Mouse (Mus musculus): Measurements from ENCODE around the gene Galnt10. TPM values are rescaled to one million over a fixed set of nuclear protein-coding genes. Genes with fewer than 3 reads are reported as not detected.

Galnt10 gene
- polyA plus RNA-seq, 1 experiment from 2014 or later: 18.6 TPM

DNA sequence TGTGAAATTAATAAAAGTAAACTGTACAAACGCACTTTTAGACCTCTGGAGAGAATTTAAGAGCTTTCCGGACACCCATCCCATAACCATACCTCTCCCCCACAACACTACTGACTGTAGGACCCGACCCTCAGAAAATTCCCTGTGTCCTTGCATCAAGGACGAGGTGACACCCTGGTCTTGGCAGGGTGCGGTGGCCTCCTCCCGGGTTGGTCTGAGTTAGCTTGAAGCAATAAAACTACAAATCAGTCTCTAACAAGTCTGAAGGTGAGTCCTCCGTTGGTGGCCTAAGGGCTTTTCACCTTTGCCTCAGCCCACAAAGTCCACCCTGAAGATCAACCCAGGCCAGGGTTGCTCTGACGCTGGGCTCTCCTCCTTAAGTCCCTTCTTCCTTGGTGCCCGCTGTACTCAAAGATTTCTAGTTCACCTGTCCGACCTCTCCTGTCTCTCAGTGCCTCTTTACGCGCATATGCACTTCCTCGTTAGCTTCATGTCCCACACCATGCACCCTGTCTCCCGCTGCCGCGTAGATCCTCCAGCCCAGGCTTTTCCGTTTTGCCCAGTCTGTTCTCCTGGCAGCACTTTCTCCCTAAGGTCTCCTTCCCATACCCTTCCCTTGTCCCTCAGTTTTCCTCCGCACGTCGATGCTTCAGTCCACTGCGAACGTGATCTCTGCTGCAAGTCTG is 155.2 kb downstream of the Galnt10 start:
- H3K27me3 ChIP-seq (ENCODE audit: poor library complexity, severe bottlenecking): no peaks in the 10 kb centered on the region
- H3K4me3 ChIP-seq: peak overlapping the region; percentile 95
- peak overlapping the region; percentile 91 for H3K27ac ChIP-seq
- H3K4me1 ChIP-seq: peaks cover 35% of the 10 kb centered on the region
- no peaks in the 10 kb centered on the region for H3K36me3 ChIP-seq (replicated peaks)
- H3K9me3 ChIP-seq: no peaks in the 10 kb centered on the region
- DNase-seq (ENCODE audit: extremely low spot score, low spot score): no peak
- 16% methylated on average over 22 of the region's 22 CpGs for WGBS

DNA sequence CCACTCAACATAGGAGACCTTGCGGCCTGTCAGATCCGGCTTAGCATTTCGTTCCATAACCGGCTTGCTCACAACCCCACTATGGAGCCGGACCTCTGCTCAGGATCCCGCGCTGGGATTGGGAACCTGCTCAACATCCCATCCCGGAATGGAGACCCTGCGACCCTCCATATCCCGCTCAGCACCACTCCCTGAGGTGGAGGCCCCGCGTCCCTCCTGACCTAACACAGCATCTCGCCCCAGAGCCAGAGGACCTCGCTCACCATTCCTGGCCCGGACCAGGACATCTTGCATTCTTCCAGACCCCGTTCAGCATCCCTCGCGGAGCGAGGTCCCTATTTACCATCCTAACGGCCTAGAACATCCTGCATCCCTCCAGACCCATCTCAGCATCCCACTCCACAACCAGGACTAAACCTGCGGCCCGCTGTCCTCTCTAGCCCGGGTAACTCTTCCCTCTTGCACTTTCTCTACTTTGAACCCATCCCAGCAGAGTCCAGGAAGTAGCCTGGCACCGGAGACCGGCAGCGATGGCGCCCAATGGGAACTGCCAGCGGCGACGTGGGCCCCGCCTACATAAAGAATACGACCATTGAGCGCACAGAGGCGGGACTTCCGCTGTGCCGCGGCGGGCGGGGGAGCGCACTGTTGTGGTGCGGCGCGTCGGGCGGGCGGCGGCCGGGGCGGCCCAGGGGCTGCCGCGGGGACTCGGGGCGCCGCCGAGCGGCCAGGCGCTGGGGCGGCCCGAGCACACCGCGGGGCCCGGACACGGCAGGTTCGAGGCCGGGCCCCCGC is 155.9 kb downstream of the Galnt10 start, which contains the start of gene Sap30l:
Sap30l (plus strand) TSS at position 667 of the 795 bp plus-strand sequence.
- peak; percentile 94 for DNase-seq (ENCODE audit: extremely low spot score, low spot score)
- H3K36me3 ChIP-seq (replicated peaks): peaks cover 3% of the 10 kb centered on the region
- H3K4me1 ChIP-seq: peaks cover 33% of the 10 kb centered on the region
- no peaks in the 10 kb centered on the region for H3K27me3 ChIP-seq (ENCODE audit: poor library complexity, severe bottlenecking)
- H3K9me3 ChIP-seq: no peaks in the 10 kb centered on the region
- under 1% methylated on average over 46 of the region's 66 CpGs for WGBS
- H3K4me3 ChIP-seq: peak within 1 kb of the TSS; percentile 95
- H3K27ac ChIP-seq: peak within 1 kb of the TSS; percentile 91

DNA sequence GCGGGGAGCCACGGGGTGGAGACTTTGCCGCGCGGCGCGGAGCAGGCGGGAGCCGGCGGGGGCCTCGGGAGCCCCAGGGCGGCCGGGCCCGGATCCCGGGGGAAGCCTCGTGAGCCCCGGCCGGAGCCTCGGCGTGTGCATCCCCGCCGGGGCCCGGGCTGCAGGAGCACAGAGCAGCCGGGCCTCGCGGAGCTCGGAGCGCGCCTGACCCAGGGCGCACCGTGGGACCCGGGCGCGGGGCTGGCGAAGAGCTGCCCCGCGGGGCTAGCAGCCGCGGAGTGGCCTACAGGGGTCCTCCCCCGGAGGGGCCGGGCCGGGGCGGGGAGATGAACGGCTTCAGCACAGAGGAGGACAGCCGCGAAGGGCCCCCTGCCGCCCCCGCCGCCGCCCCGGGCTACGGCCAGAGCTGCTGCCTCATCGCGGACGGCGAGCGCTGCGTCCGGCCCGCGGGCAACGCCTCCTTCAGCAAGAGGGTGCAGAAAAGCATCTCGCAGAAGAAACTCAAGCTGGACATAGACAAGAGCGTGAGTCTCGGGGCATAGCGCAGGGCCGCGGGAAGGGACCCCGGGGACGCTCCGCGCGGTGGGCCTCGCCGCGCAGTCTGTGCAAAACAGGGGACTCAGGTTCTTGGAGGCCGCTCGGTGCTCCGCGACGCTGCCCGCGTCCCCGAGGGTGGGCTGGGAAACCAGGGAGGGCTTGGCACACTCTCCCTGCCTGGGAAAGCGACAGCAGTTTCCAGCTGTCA is 156.7 kb downstream of the Galnt10 start:
- Histone ChIP-seq H3K4me3 (peak overlapping the region; percentile 95), H3K36me3 (replicated peaks) (peaks cover 11% of the 10 kb centered on the region), H3K9me3 (no peaks in the 10 kb centered on the region), H3K27ac (peak overlapping the region; percentile 91), H3K27me3 (ENCODE audit: poor library complexity, severe bottlenecking) (no peaks in the 10 kb centered on the region), H3K4me1 (peaks cover 33% of the 10 kb centered on the region)
- WGBS: under 1% methylated on average over 71 of the region's 85 CpGs
- peak; percentile 58 for DNase-seq (ENCODE audit: extremely low spot score, low spot score)

DNA sequence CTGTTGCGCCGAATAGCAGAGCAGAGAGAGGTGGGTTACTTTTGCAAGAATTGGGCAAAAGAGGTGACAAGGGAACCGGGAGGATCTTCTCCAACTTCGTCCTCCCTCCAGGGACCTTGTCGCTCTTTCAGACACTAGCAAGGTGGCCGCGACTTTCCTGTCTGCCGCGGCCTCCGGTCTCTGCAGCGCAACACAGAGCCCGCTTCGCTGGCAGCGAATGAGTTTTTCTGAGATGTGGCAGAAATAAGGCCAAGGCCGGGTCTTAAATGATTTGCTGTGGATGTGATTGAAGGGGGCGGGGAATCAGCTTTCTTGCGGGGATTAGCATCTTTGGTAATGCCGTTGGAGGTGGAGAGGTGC is 157.2 kb downstream of the Galnt10 start:
- peak; percentile 44 for DNase-seq (ENCODE audit: extremely low spot score, low spot score)
- Histone ChIP-seq H3K9me3 (no peaks in the 10 kb centered on the region), H3K36me3 (replicated peaks) (peaks cover 13% of the 10 kb centered on the region), H3K27ac (peak overlapping the region; percentile 91), H3K4me1 (peaks cover 33% of the 10 kb centered on the region), H3K27me3 (ENCODE audit: poor library complexity, severe bottlenecking) (no peaks in the 10 kb centered on the region), H3K4me3 (peak overlapping the region; percentile 95)
- WGBS: under 1% methylated on average over 18 of the region's 18 CpGs

DNA sequence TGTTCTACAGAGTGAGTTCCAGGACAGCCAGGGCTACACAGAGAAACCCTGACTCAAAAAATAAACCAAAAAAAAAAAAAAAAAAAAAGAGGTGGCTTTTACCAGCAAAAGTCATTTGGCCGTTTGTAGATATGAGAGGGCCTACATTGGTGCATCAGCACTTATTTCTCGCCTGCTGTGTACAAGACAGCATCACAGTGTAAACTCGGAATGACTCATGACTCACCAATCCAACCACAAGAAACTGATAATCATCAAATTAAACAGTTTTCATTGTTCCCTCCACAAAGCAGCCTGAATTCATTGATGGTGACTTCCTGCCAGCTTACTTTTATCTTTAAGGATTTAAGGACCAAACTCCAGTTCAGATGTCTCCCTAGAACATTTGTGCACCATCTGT is 159.8 kb downstream of the Galnt10 start:
- H3K27me3 ChIP-seq (ENCODE audit: poor library complexity, severe bottlenecking): no peaks in the 10 kb centered on the region
- no peak for DNase-seq (ENCODE audit: extremely low spot score, low spot score)
- no peaks in the 10 kb centered on the region for H3K9me3 ChIP-seq
- peaks cover 39% of the 10 kb centered on the region for H3K36me3 ChIP-seq (replicated peaks)
- no peak overlapping the region for H3K27ac ChIP-seq
- H3K4me1 ChIP-seq: peaks cover 31% of the 10 kb centered on the region
- H3K4me3 ChIP-seq: no peak overlapping the region
- WGBS: 90% methylated on average over 3 of the region's 3 CpGs

DNA sequence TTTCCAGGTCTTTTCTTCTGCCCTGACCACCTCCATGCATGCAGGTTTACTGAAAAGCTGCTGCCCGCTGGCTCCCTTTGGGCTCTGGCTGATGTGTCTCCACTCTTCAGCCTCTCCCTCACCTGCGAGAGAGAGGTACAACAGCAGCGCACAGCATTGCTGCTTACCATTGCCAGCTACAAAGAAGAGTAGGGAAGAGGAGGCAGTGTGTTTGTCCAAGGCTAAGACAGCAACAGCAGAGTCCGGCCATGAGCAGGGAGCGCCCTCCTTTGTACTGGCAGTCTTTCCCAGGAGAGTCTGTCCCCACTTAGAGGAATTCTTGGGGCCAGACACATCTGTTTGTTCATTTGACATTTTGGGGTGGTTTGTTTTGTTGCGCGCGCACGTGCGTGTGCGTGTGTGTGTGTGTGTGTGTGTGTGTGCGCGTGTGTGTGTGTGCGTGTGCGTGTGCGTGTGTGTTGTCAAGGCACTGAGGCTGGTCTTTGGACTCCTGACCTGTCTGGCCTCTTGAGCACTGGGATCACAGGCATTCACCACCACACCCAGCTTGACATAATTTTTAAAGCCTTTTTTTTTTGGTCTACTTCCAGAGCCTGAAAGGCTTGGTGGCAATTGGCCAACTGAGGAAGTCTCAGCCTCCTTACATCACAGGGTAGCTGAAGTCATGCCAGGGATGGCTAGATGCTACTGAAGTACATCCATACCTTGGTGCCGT is 163.9 kb downstream of the Galnt10 start:
- Histone ChIP-seq H3K27me3 (ENCODE audit: poor library complexity, severe bottlenecking) (no peaks in the 10 kb centered on the region), H3K4me1 (no peaks in the 10 kb centered on the region), H3K4me3 (no peak overlapping the region), H3K9me3 (no peaks in the 10 kb centered on the region), H3K27ac (no peak overlapping the region), H3K36me3 (replicated peaks) (peaks cover 71% of the 10 kb centered on the region)
- WGBS: 96% methylated on average over 17 of the region's 17 CpGs
- no peak for DNase-seq (ENCODE audit: extremely low spot score, low spot score)

DNA sequence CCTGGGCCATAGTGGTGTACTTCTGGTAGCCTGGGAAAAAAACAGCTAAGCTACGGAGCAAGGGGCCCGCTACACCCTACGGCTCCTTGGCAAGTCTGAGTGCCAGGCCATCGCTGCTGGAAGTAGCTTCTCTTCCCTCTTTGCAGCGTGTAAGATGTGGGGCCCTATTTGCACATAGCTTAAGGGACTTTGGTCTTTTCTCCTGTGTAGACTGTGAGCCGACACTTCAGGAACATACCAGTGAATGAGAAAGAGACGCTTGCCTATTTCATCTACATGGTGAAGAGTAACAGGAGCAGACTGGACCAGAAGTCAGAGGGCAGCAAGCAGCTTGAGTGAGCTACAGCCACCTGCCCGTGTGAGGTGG is 164.5 kb downstream of the Galnt10 start:
- H3K27ac ChIP-seq: no peak overlapping the region
- H3K36me3 ChIP-seq (replicated peaks): peaks cover 71% of the 10 kb centered on the region
- no peaks in the 10 kb centered on the region for H3K27me3 ChIP-seq (ENCODE audit: poor library complexity, severe bottlenecking)
- 95% methylated on average over 8 of the region's 8 CpGs for WGBS
- H3K4me1 ChIP-seq: no peaks in the 10 kb centered on the region
- no peaks in the 10 kb centered on the region for H3K9me3 ChIP-seq
- no peak for DNase-seq (ENCODE audit: extremely low spot score, low spot score)
- no peak overlapping the region for H3K4me3 ChIP-seq

DNA sequence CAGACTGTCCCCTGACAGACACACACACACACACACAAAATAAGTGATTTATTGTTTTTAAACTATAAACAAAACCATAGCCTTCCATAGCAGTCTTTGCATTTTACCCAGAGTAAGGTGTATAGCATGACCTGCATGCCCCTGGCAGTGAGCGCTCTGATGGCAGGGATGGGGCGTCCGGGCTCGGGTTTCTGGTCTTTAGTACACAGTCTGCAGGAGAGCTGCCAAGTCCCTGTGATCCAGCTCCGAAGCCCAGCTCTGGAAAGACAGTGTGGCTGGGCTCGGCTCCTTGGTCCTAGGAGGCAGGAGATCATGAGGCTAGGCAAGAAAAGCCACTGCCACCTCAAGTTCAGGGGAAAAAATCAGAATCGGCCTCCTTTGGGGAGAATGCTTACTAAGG is 165.8 kb downstream of the Galnt10 start:
- Histone ChIP-seq H3K9me3 (no peaks in the 10 kb centered on the region), H3K27me3 (ENCODE audit: poor library complexity, severe bottlenecking) (no peaks in the 10 kb centered on the region), H3K36me3 (replicated peaks) (peaks cover 72% of the 10 kb centered on the region), H3K4me1 (no peaks in the 10 kb centered on the region), H3K27ac (no peak overlapping the region), H3K4me3 (no peak overlapping the region)
- 91% methylated on average over 7 of the region's 7 CpGs for WGBS
- no peak for DNase-seq (ENCODE audit: extremely low spot score, low spot score)

DNA sequence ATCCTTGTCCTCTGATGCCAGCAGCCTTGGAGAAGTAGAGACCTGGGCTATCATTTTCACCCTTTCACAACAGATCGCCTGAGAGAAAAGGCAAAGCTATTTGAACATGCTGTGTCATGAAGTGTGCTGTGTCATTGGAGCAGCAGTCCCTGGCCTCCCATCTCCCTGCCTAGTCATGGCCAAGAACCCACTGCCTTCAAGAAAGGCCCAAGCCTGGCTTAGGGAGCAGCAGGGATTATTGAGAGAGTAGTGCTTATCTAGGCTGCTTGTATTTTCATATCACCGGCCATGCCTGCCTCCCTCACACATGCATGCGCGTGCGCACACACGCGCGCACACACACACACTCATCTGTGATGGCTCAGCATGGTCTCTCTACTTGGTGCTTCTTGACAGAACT is 167.0 kb downstream of the Galnt10 start:
- Histone ChIP-seq H3K27ac (no peak overlapping the region), H3K4me1 (no peaks in the 10 kb centered on the region), H3K36me3 (replicated peaks) (peaks cover 62% of the 10 kb centered on the region), H3K9me3 (no peaks in the 10 kb centered on the region), H3K4me3 (no peak overlapping the region), H3K27me3 (ENCODE audit: poor library complexity, severe bottlenecking) (no peaks in the 10 kb centered on the region)
- 96% methylated on average over 8 of the region's 8 CpGs for WGBS
- no peak for DNase-seq (ENCODE audit: extremely low spot score, low spot score)

DNA sequence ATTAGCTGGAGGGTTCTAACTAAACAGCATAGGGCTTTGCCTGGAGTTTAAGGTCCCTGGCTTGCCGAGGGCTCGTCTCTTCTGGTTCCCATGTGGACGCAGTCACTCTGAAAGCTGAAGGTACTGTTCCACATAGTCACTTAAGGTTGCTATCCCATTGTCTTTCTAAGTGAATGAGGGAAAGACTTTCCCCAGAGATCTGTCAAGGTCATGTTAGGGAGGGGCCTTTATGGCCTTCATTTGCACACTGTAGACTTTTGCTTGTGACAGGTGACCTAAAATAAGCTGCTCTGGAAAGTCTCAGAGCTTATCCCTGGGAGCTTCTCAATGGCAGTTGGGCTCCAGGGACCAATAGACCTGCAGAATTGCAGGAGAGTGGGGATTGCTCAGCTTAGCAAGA is 168.4 kb downstream of the Galnt10 start:
- H3K27me3 ChIP-seq (ENCODE audit: poor library complexity, severe bottlenecking): no peaks in the 10 kb centered on the region
- no peak overlapping the region for H3K27ac ChIP-seq
- WGBS: 89% methylated on average over 3 of the region's 3 CpGs
- H3K4me1 ChIP-seq: no peaks in the 10 kb centered on the region
- H3K4me3 ChIP-seq: no peak overlapping the region
- no peak for DNase-seq (ENCODE audit: extremely low spot score, low spot score)
- H3K9me3 ChIP-seq: no peaks in the 10 kb centered on the region
- peaks cover 49% of the 10 kb centered on the region for H3K36me3 ChIP-seq (replicated peaks)

DNA sequence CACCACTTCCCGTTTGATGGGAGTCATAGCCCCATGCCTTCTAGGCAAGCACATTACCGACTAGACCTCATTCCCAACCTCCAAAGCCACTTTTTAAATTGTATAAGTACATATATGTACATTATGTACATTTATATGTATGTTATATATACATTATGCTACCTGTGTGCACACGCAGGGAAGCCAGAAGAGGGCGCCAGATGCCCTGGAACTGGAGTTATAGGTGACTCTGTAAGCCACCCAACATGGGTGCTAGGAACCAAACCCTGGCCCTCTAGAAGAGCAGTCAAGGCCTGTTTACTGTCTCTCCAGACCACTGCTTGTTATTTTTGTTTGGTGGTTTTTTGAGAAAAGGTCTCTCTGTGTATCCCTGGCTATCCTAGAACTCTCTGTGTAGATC is 172.9 kb downstream of the Galnt10 start:
- Histone ChIP-seq H3K27me3 (ENCODE audit: poor library complexity, severe bottlenecking) (0 out of 2 replicates have a peak, but pooled peaks cover 5% of the 10 kb centered on the region), H3K4me1 (no peaks in the 10 kb centered on the region), H3K9me3 (no peaks in the 10 kb centered on the region), H3K27ac (no peak overlapping the region), H3K36me3 (replicated peaks) (peaks cover 6% of the 10 kb centered on the region; the same call in 1 of the 2 replicates), H3K4me3 (no peak overlapping the region)
- 83% methylated on average over 4 of the region's 4 CpGs for WGBS
- DNase-seq (ENCODE audit: extremely low spot score, low spot score): no peak

DNA sequence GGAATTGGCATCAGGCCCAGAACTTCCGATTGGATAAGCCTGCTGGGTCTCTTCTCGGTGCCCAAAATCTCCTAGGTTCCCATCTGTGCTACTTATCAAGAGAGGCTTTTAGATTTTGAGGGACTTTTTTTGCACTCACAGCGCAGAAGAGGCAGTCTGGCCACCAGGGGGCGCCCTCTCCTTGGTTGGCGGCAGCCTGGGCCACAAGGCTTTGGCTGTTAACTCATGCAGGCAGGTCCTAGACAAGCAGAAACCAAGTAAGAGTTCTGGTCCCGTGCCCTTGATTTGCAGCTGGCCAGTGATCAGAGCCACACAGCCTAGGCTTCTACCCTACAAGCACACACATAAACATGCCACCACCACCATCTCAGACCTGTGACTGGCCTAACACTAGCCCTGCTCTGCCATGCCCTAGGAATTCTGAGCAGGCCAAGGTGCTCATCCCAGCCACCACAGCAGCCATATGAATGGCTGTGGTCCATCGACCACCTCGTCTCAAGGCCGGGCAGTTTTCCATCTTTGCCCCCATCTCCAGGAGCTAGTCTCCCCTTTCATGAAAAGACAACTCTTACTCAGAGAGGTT is 174.8 kb downstream of the Galnt10 start:
- no peaks in the 10 kb centered on the region for H3K4me1 ChIP-seq
- 36% methylated on average over 9 of the region's 9 CpGs for WGBS
- peaks cover 22% of the 10 kb centered on the region for H3K27me3 ChIP-seq (ENCODE audit: poor library complexity, severe bottlenecking)
- peak; percentile 85 for DNase-seq (ENCODE audit: extremely low spot score, low spot score)
- 0 out of 2 replicates have a peak, but pooled peaks cover 3% of the 10 kb centered on the region for H3K36me3 ChIP-seq (replicated peaks)
- H3K27ac ChIP-seq: no peak overlapping the region
- no peak overlapping the region for H3K4me3 ChIP-seq
- H3K9me3 ChIP-seq: no peaks in the 10 kb centered on the region; the same call in 1 of the 2 replicates
